36 mouse cellular contexts compared by ENCODE assay signal in the genomic region with DNA sequence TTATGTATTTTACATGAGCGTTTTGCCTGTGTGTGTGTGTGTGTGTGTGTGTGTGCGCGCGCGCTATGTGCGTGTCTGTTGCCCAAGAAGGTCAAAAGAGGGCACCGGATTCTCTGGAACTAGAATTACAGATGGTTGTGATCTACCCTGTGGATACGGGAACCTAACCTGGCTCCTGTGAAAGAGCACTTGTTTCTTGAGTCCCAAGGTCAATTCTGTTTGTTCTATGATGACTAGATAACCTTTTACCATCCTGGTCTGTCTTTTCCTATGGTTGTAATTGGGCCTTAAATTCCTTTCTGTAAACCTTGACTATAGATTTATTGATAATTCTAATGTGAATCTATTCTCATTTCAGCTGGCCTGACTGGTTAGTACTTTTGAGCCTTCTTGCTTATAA. TPM values are rescaled to one million over a fixed set of nuclear protein-coding genes. Genes with fewer than 3 reads are reported as not detected.
"Had no signal": no experiment of that assay in that cellular context is flagged by ENCODE, and none has a peak within 500 bp of the region (broad histone marks: within the 10 kb centered on the region; RNA-seq: fewer than 3 reads in every experiment).

No protein-coding gene starts in this region.

- H3K4me2 ChIP-seq: heart, embryonic 11.5 days; heart, embryonic 12.5 days; heart, embryonic 13.5 days; heart, embryonic 15.5 days; hindbrain, embryonic 12.5 days; hindbrain, embryonic 13.5 days; hindbrain, embryonic 14.5 days; hindbrain, embryonic 15.5 days; intestine, embryonic 15.5 days; kidney, embryonic 15.5 days had no signal

- H3K4me1 ChIP-seq: heart, embryonic 10.5 days; heart, embryonic 12.5 days; heart, embryonic 13.5 days; hindbrain, embryonic 10.5 days; hindbrain, embryonic 12.5 days; hindbrain, embryonic 13.5 days; hindbrain, embryonic 15.5 days; intestine, embryonic 15.5 days; kidney, embryonic 15.5 days had no signal

- DNase-seq: heart, postnatal 10 days; heart, postnatal 14 days; heart, postnatal 36 days; heart, postnatal 4 days; kidney, adult 11 months; kidney, adult 18-20 months; kidney, adult 2 months; kidney, adult 8-10 months; kidney, adult 9 months; kidney, postnatal 10 days; kidney, postnatal 14 days; kidney, postnatal 25 days; kidney, postnatal 36 days; kidney, postnatal 4 days; layer of hippocampus, adult 9-11 months; layer of hippocampus, postnatal 36 days had no signal

- ATAC-seq: hindbrain, embryonic 16.5 days; hindbrain, postnatal 0 days; inflammation-experienced regulatory T-cells, adult 6 months; intestine, embryonic 15.5 days; intestine, embryonic 16.5 days; intestine, postnatal 0 days had no signal

- H3K27ac ChIP-seq: heart, embryonic 10.5 days; heart, embryonic 13.5 days; heart, embryonic 15.5 days; hindbrain, embryonic 10.5 days; hindbrain, embryonic 12.5 days; hindbrain, embryonic 13.5 days; hindbrain, embryonic 14.5 days; hindbrain, embryonic 15.5 days; hindbrain, postnatal 0 days; intestine, embryonic 15.5 days; kidney, embryonic 15.5 days; kidney, postnatal 0 days; layer of hippocampus, adult 2 months had no signal

- H3K4me3 ChIP-seq: heart, embryonic 10.5 days; heart, embryonic 12.5 days; heart, embryonic 13.5 days; heart, embryonic 15.5 days; hindbrain, embryonic 10.5 days; hindbrain, embryonic 12.5 days; hindbrain, embryonic 13.5 days; hindbrain, embryonic 15.5 days; intestine, embryonic 15.5 days; kidney, embryonic 15.5 days; layer of hippocampus, adult 2 months had no signal

- H3K9ac ChIP-seq: heart, embryonic 12.5 days; heart, embryonic 13.5 days; heart, embryonic 15.5 days; hindbrain, embryonic 12.5 days; hindbrain, embryonic 13.5 days; hindbrain, embryonic 14.5 days; hindbrain, embryonic 15.5 days; intestine, embryonic 15.5 days; kidney, embryonic 15.5 days had no signal

- H3K27me3 ChIP-seq: heart, embryonic 12.5 days; heart, embryonic 13.5 days; heart, embryonic 15.5 days; hindbrain, embryonic 12.5 days; hindbrain, embryonic 13.5 days; hindbrain, embryonic 15.5 days; intestine, embryonic 15.5 days; kidney, embryonic 15.5 days had no signal

- H3K9me3 ChIP-seq: heart, embryonic 10.5 days; heart, embryonic 12.5 days; heart, embryonic 13.5 days; heart, embryonic 15.5 days; hindbrain, embryonic 10.5 days; hindbrain, embryonic 12.5 days; hindbrain, embryonic 13.5 days; hindbrain, embryonic 15.5 days; intestine, embryonic 15.5 days; kidney, embryonic 15.5 days had no signal

RNA-seq across cellular contexts. Expression of a gene that starts 9.6 kb away (rescaled TPM):
- total RNA-seq: heart, postnatal 10 days; heart, postnatal 14 days; heart, postnatal 25 days; heart, postnatal 36 days; layer of hippocampus, adult 2 months had no signal
- polyA plus RNA-seq: kidney, adult 2 months had no signal
